Mouse (Mus musculus) megakaryocyte, embryonic 14.5 days (primary cell): ENCODE data around the gene Nudt3. TPM values are rescaled to one million over a fixed set of nuclear protein-coding genes. Genes with fewer than 3 reads are reported as not detected.

Experiments
- H3K27me3 ChIP-seq: replicated peaks from 2 replicates; pipeline ENCODE3; 2012; ENCODE audit warnings: inconsistent platforms
- H3K36me3 ChIP-seq: replicated peaks from 2 replicates; pipeline ENCODE3; 2012; ENCODE audit warnings: low read length, inconsistent platforms, mixed read lengths
- H3K4me1 ChIP-seq: 2 replicates; pipeline ENCODE4 v1.6.1; 2012; ENCODE audit warnings: inconsistent platforms
- H3K4me3 ChIP-seq: replicated peaks from 2 replicates; pipeline ENCODE3; 2012; ENCODE audit warnings: moderate library complexity, mild to moderate bottlenecking, inconsistent platforms
- H3K9me3 ChIP-seq: 2 replicates; pipeline ENCODE4 v1.6.1; 2012; ENCODE audit warnings: inconsistent platforms
- FLI1 ChIP-seq: IDR thresholded peaks from 2 replicates; pipeline ENCODE4 v1.6.1; 2012; ENCODE audit warnings: low read length, inconsistent platforms, mixed read lengths
- GATA1 ChIP-seq: IDR thresholded peaks from 3 replicates; pipeline ENCODE4 v1.6.1; 2012; ENCODE audit warnings: mixed read lengths, low read length, inconsistent platforms, borderline replicate concordance
- polyA plus RNA-seq: library from polyadenylated mRNA; stranded (reverse); fragments of >175 nt; gene quantifications from 2 replicates; pipeline ENCODE4 v1.2.3, GENCODE M21; 2012; ENCODE audit warnings: low replicate concordance; ENCODE audit not compliant: insufficient read depth

The Nudt3 gene
- polyA plus RNA-seq, 1 experiment: 272 TPM

- Histone ChIP-seq H3K36me3 (peaks cover 76% of the 10 kb centered on the region), H3K4me1 (peaks cover 97% of the 10 kb centered on the region), H3K4me3 (peak overlapping the region; percentile 86), H3K27me3 (no peaks in the 10 kb centered on the region), H3K9me3 (no peaks in the 10 kb centered on the region)
- TF ChIP-seq FLI1 (no peak), GATA1 (peak; percentile 77; the same call in 1 of the 3 replicates)
These were observed 19.6 kb downstream of the Nudt3 start for GRCm38 (mm10) chr17:27603522-27604234.

- Histone ChIP-seq H3K9me3 (no peaks in the 10 kb centered on the region), H3K27me3 (no peaks in the 10 kb centered on the region), H3K36me3 (peaks cover 77% of the 10 kb centered on the region), H3K4me3 (peak overlapping the region; percentile 86), H3K4me1 (peaks cover 97% of the 10 kb centered on the region)
- TF ChIP-seq GATA1: no peak
- no peak for TF ChIP-seq FLI1
These were observed 20.3 kb downstream of the Nudt3 start for GRCm38 (mm10) chr17:27603036-27603435.

- H3K4me1 ChIP-seq: peaks cover 93% of the 10 kb centered on the region
These were observed 22.4 kb downstream of the Nudt3 start for GRCm38 (mm10) chr17:27600869-27601268.

GRCm38 (mm10) chr17:27600286-27600685 lies 23.0 kb downstream of the Nudt3 start:
- Histone ChIP-seq H3K9me3 (no peaks in the 10 kb centered on the region), H3K4me3 (no peak overlapping the region), H3K4me1 (peaks cover 93% of the 10 kb centered on the region), H3K36me3 (peaks cover 82% of the 10 kb centered on the region), H3K27me3 (no peaks in the 10 kb centered on the region)
- TF ChIP-seq FLI1 (no peak), GATA1 (no peak)

More at GRCm38 (mm10) chr17:27600869-27601268, 22.4 kb downstream of the Nudt3 start:
- TF ChIP-seq GATA1 (no peak), FLI1 (no peak)
- Histone ChIP-seq H3K27me3 (no peaks in the 10 kb centered on the region), H3K9me3 (no peaks in the 10 kb centered on the region), H3K4me3 (peak overlapping the region; percentile 76), H3K36me3 (peaks cover 78% of the 10 kb centered on the region)

GRCm38 (mm10) chr17:27596376-27597190 lies 26.7 kb downstream of the Nudt3 start:
- peak overlapping the region; percentile 11 for H3K4me3 ChIP-seq
- H3K4me1 ChIP-seq: peaks cover 86% of the 10 kb centered on the region
- H3K9me3 ChIP-seq: no peaks in the 10 kb centered on the region
- no peaks in the 10 kb centered on the region for H3K27me3 ChIP-seq
- TF ChIP-seq GATA1: no peak
- no peak for TF ChIP-seq FLI1
- peaks cover 88% of the 10 kb centered on the region for H3K36me3 ChIP-seq

- Histone ChIP-seq H3K36me3 (peaks cover 88% of the 10 kb centered on the region), H3K9me3 (no peaks in the 10 kb centered on the region), H3K27me3 (no peaks in the 10 kb centered on the region), H3K4me3 (peak overlapping the region; percentile 23), H3K4me1 (peaks cover 86% of the 10 kb centered on the region)
- TF ChIP-seq GATA1: no peak
- TF ChIP-seq FLI1: no peak
These were observed 27.5 kb downstream of the Nudt3 start for GRCm38 (mm10) chr17:27595659-27596375.

- Histone ChIP-seq H3K36me3 (peaks cover 95% of the 10 kb centered on the region), H3K27me3 (no peaks in the 10 kb centered on the region), H3K4me1 (peaks cover 91% of the 10 kb centered on the region), H3K9me3 (no peaks in the 10 kb centered on the region), H3K4me3 (peak overlapping the region; percentile 67)
- TF ChIP-seq FLI1 (no peak), GATA1 (no peak)
These were observed 30.8 kb downstream of the Nudt3 start for GRCm38 (mm10) chr17:27592565-27592910.

GRCm38 (mm10) chr17:27591826-27592564 lies 31.3 kb downstream of the Nudt3 start:
- peaks cover 96% of the 10 kb centered on the region for H3K36me3 ChIP-seq
- H3K27me3 ChIP-seq: no peaks in the 10 kb centered on the region
- H3K4me1 ChIP-seq: peaks cover 93% of the 10 kb centered on the region
- TF ChIP-seq GATA1: no peak
- no peak for TF ChIP-seq FLI1
- H3K4me3 ChIP-seq: peak overlapping the region; percentile 47
- H3K9me3 ChIP-seq: no peaks in the 10 kb centered on the region

- Histone ChIP-seq H3K9me3 (no peaks in the 10 kb centered on the region), H3K36me3 (peaks cover 96% of the 10 kb centered on the region), H3K4me3 (peak overlapping the region; percentile 86), H3K4me1 (peaks cover 99% of the 10 kb centered on the region), H3K27me3 (no peaks in the 10 kb centered on the region)
- TF ChIP-seq GATA1 (peak; percentile 92; the same call in 2 of the 3 replicates), FLI1 (no peak)
These were observed 35.1 kb downstream of the Nudt3 start for GRCm38 (mm10) chr17:27588231-27588630.
